Mouse (Mus musculus): ENCODE data around the gene Abca13. TPM values are rescaled to one million over a fixed set of nuclear protein-coding genes. Genes with fewer than 3 reads are reported as not detected.

The Abca13 gene
- total and polyA plus RNA-seq, 3 experiments = under 0.01 to 0.03 (median 0.03) TPM

GRCm38 (mm10) chr11:9269090-9269489 is 77.3 kb downstream of the Abca13 start:
- no peak for DNase-seq (ENCODE audit: extremely low read depth)

GRCm38 (mm10) chr11:9285204-9285603 is 93.5 kb downstream of the Abca13 start:
- no peaks in the 10 kb centered on the region for H3K36me3 ChIP-seq (replicated peaks in 1 of 2; ENCODE audit: control insufficient read depth in 1 of 2, insufficient read depth in 1 of 2, low read length in 1 of 2)
- peaks cover 5% of the 10 kb centered on the region for H3K27me3 ChIP-seq (replicated peaks)
- no peak overlapping the region for H3K4me3 ChIP-seq (replicated peaks in 1 of 3; ENCODE audit: low read depth in 2 of 3, low read length in 2 of 3, poor library complexity in 1 of 3)
- no peak for DNase-seq (ENCODE audit: extremely low read depth)
- in situ Hi-C loops (cut with MboI; ENCODE audit: low pct_ligation_motif_present, low pct_unique_long_range_greater_than_20kb, low sequenced_read_pairs) = no loop called here
- TF ChIP-seq RAD21 (IDR thresholded peaks at IDR 0.05; ENCODE audit: low read depth, low read length) = no peak
- no peak for TF ChIP-seq USF1 (IDR thresholded peaks at IDR 0.05; ENCODE audit: low read depth, low read length)
- no peak for TF ChIP-seq ZKSCAN1 (IDR thresholded peaks at IDR 0.05; ENCODE audit: borderline replicate concordance, low read depth, low read length)
- no peak for TF ChIP-seq ETS1 (conservative IDR thresholded peaks at IDR 0.05; ENCODE audit: low read depth, low read length)
- no peak for TF ChIP-seq UBTF (IDR thresholded peaks at IDR 0.05; ENCODE audit: low read depth, low read length)
- no peak for TF ChIP-seq ZMIZ1 (IDR thresholded peaks at IDR 0.05; ENCODE audit: low read depth, low read length)
- no peak for TF ChIP-seq CHD2 (IDR thresholded peaks at IDR 0.05; ENCODE audit: low read length)
- dilution Hi-C loops (cut with MboI; ENCODE audit: extremely low pct_ligation_motif_present, extremely low pct_unique_long_range_greater_than_20kb, low sequenced_read_pairs) = no loop called here
- no peaks in the 10 kb centered on the region for H3K4me1 ChIP-seq (ENCODE audit: control insufficient read depth in 1 of 2, insufficient read depth in 2 of 2)
- H3K9me3 ChIP-seq (replicated peaks; ENCODE audit: low read length) = no peaks in the 10 kb centered on the region
- no peak overlapping the region for H3K9ac ChIP-seq (ENCODE audit: insufficient read depth, low read depth)
- H3K4me2 ChIP-seq (ENCODE audit: insufficient read depth, low read depth, poor library complexity, severe bottlenecking) = no peak overlapping the region
- no peak overlapping the region for H3K27ac ChIP-seq (ENCODE audit: insufficient read depth, low read depth)
- no peaks in the 10 kb centered on the region for H3K79me2 ChIP-seq (replicated peaks; ENCODE audit: control insufficient read depth, extremely low read depth, insufficient read depth, poor library complexity, severe bottlenecking)

More at GRCm38 (mm10) chr11:9269090-9269489, 77.3 kb downstream of the Abca13 start:
- dilution Hi-C loops (cut with MboI; ENCODE audit: extremely low pct_ligation_motif_present, extremely low pct_unique_long_range_greater_than_20kb, low sequenced_read_pairs) (no loop called here), in situ Hi-C loops (cut with MboI; ENCODE audit: low pct_ligation_motif_present, low pct_unique_long_range_greater_than_20kb, low sequenced_read_pairs) (no loop called here)
- Histone ChIP-seq H3K36me3 (replicated peaks in 1 of 2; ENCODE audit: control insufficient read depth in 1 of 2, insufficient read depth in 1 of 2, low read length in 1 of 2) (no peaks in the 10 kb centered on the region), H3K9me3 (replicated peaks; ENCODE audit: low read length) (peaks cover 1% of the 10 kb centered on the region), H3K79me2 (replicated peaks; ENCODE audit: control insufficient read depth, extremely low read depth, insufficient read depth, poor library complexity, severe bottlenecking) (no peaks in the 10 kb centered on the region), H3K27ac (ENCODE audit: insufficient read depth, low read depth) (no peak overlapping the region), H3K4me3 (replicated peaks in 1 of 3; ENCODE audit: low read depth in 2 of 3, low read length in 2 of 3, poor library complexity in 1 of 3) (no peak overlapping the region), H3K9ac (ENCODE audit: insufficient read depth, low read depth) (no peak overlapping the region), H3K4me2 (ENCODE audit: insufficient read depth, low read depth, poor library complexity, severe bottlenecking) (no peak overlapping the region), H3K4me1 (ENCODE audit: control insufficient read depth in 1 of 2, insufficient read depth in 2 of 2) (no peaks in the 10 kb centered on the region), H3K27me3 (replicated peaks) (peaks cover 13% of the 10 kb centered on the region)
- TF ChIP-seq USF2 (conservative IDR thresholded peaks at IDR 0.05; ENCODE audit: low read depth, low read length) = no peak
- no peak for TF ChIP-seq SMC3 (IDR thresholded peaks at IDR 0.05; ENCODE audit: low read depth, low read length)
- no peak for TF ChIP-seq CTCF (conservative IDR thresholded peaks at IDR 0.05 in 1 of 2, IDR thresholded peaks at IDR 0.05 in 1 of 2; ENCODE audit: low read depth in 2 of 2, low read length in 2 of 2)
- no peak for TF ChIP-seq MAX (IDR thresholded peaks at IDR 0.05; ENCODE audit: low read length)
- TF ChIP-seq ZKSCAN1 (IDR thresholded peaks at IDR 0.05; ENCODE audit: borderline replicate concordance, low read depth, low read length) = no peak
- no peak for TF ChIP-seq JUN (IDR thresholded peaks at IDR 0.05; ENCODE audit: insufficient read depth, low read depth, low read length)
- no peak for TF ChIP-seq MAFK (IDR thresholded peaks at IDR 0.05; ENCODE audit: insufficient replicate concordance, low read length)
- TF ChIP-seq RCOR1 (conservative IDR thresholded peaks at IDR 0.05; ENCODE audit: low read depth, low read length) = no peak
- no peak for TF ChIP-seq JUND (conservative IDR thresholded peaks at IDR 0.05; ENCODE audit: low read depth, low read length)
- no peak for TF ChIP-seq CHD1 (IDR thresholded peaks at IDR 0.05; ENCODE audit: low read depth, low read length)
- TF ChIP-seq GABPA (IDR thresholded peaks at IDR 0.05; ENCODE audit: insufficient replicate concordance, low read depth, low read length) = no peak
- TF ChIP-seq EP300 (IDR thresholded peaks at IDR 0.05; ENCODE audit: low read length) = no peak
- no peak for TF ChIP-seq HCFC1 (IDR thresholded peaks at IDR 0.05; ENCODE audit: low read depth, low read length)
- TF ChIP-seq RAD21 (IDR thresholded peaks at IDR 0.05; ENCODE audit: low read depth, low read length) = no peak
- TF ChIP-seq ZMIZ1 (IDR thresholded peaks at IDR 0.05; ENCODE audit: low read depth, low read length) = no peak
- TF ChIP-seq KAT2A (IDR thresholded peaks at IDR 0.05; ENCODE audit: insufficient replicate concordance, low read length) = no peak
- TF ChIP-seq IRF4 (IDR thresholded peaks at IDR 0.05; ENCODE audit: low read depth, low read length) = no peak

Measured in CH12.LX (cell line).